17 mouse cellular contexts compared by ENCODE assay signal in the genomic region with DNA sequence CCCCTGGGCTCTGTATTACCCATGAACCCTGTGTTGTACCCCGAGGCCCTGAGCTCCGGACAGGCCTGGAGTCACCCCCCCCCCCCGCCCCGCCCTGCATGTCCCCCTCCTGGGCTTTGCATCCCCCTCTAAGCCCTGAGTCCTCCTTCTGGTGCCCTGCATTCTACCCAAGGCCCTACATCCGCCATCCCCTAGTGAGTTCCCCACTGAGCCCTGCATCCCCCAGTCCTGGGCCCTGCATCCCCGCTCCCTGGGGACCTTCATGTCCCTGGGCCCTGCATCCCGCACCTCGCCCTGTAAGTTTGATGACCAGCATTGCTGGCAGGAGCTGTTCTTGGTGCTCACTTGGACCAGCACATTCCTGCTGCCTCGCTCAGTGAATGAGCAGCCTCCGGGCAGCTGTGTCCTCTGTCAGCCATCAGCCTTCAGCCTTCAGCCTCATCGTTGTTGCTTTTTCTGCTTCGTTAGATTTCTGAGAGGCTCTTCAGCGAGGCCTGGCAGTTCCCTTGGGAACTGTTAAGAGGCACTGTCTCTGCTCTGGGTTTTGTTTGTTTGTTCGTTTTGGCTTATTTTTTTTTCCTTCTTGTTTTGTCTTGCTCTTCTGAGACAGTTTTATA. TPM values are rescaled to one million over a fixed set of nuclear protein-coding genes. Genes with fewer than 3 reads are reported as not detected.
DNase-seq lines count a peak whose midpoint lies in the region; ATAC-seq lines count a peak whose summit lies in the region.
"Had no signal": no experiment of that assay in that cellular context is flagged by ENCODE, and none has a peak within 500 bp of the region (broad histone marks: within the 10 kb centered on the region; RNA-seq: fewer than 3 reads in every experiment).

No protein-coding gene starts in this region.

- H3K36me3 ChIP-seq in midbrain, embryonic 11.5 days (ENCODE audit: control insufficient read depth, insufficient read depth, low read length): no peaks in the 10 kb centered on the region
- H3K36me3 ChIP-seq in midbrain, embryonic 15.5 days (replicated peaks): no peaks in the 10 kb centered on the region
- no peaks in the 10 kb centered on the region for H3K36me3 ChIP-seq in hindbrain, embryonic 11.5 days (ENCODE audit: control insufficient read depth, insufficient read depth, low read length)
- H3K36me3 ChIP-seq: hindbrain, embryonic 15.5 days; stomach, embryonic 15.5 days had no signal

- intact Hi-C loops in heart, postnatal 10 days (cut with DNase I): no loop called here

- peak; percentile 74 for DNase-seq in heart, adult 11 months
- DNase-seq in heart, postnatal 10 days: no peak
- no peak for DNase-seq in midbrain, embryonic 11.5 days (ENCODE audit: low spot score, missing footprints)
- DNase-seq in hindbrain, embryonic 11.5 days (ENCODE audit: low spot score): peak; percentile 31
- DNase-seq in retina, postnatal 1 day: peak; percentile 83
- DNase-seq: adrenal gland, postnatal 10 days; layer of hippocampus, adult 9-11 months; right cerebral cortex, postnatal 25 days; thymus, postnatal 36 days had no signal

- peaks cover 10% of the 10 kb centered on the region for H3K4me1 ChIP-seq in midbrain, embryonic 11.5 days (ENCODE audit: control insufficient read depth, insufficient read depth, low read length)
- peaks cover 21% of the 10 kb centered on the region for H3K4me1 ChIP-seq in midbrain, embryonic 15.5 days
- H3K4me1 ChIP-seq in hindbrain, embryonic 11.5 days (replicated peaks; ENCODE audit: control insufficient read depth, insufficient read depth, low read length): no peaks in the 10 kb centered on the region

- 24% methylated on average over 12 of the region's 14 CpGs for WGBS in midbrain, embryonic 11.5 days
- WGBS in midbrain, embryonic 15.5 days: 23% methylated on average over 14 of the region's 14 CpGs
- WGBS in hindbrain, embryonic 11.5 days: 21% methylated on average over 11 of the region's 14 CpGs

- no peaks in the 10 kb centered on the region for H3K9me3 ChIP-seq in midbrain, embryonic 11.5 days (ENCODE audit: control insufficient read depth, low read length)
- no peaks in the 10 kb centered on the region for H3K9me3 ChIP-seq in midbrain, embryonic 15.5 days
- H3K9me3 ChIP-seq in hindbrain, embryonic 11.5 days (ENCODE audit: control insufficient read depth, low read length): no peaks in the 10 kb centered on the region
- H3K9me3 ChIP-seq: hindbrain, embryonic 15.5 days; megakaryocyte, embryonic 14.5 days; stomach, embryonic 15.5 days had no signal

- H3K27ac ChIP-seq in midbrain, embryonic 11.5 days (ENCODE audit: low read depth, low read length): peak overlapping the region; percentile 22; the same call in 1 of the 2 replicates
- H3K27ac ChIP-seq in midbrain, embryonic 15.5 days: no peak overlapping the region
- H3K27ac ChIP-seq in hindbrain, embryonic 11.5 days (ENCODE audit: low read depth, low read length): no peak overlapping the region
- H3K27ac ChIP-seq: hindbrain, embryonic 15.5 days; stomach, embryonic 15.5 days had no signal

- H3K27me3 ChIP-seq in midbrain, embryonic 11.5 days (ENCODE audit: control insufficient read depth, insufficient read depth, low read length): no peaks in the 10 kb centered on the region
- H3K27me3 ChIP-seq in midbrain, embryonic 15.5 days (replicated peaks): no peaks in the 10 kb centered on the region
- no peaks in the 10 kb centered on the region for H3K27me3 ChIP-seq in hindbrain, embryonic 11.5 days (ENCODE audit: control insufficient read depth, insufficient read depth, low read length)
- H3K27me3 ChIP-seq: hindbrain, embryonic 15.5 days; megakaryocyte, embryonic 14.5 days; stomach, embryonic 15.5 days had no signal

- H3K4me2 ChIP-seq in midbrain, embryonic 11.5 days: no peak overlapping the region
- H3K4me2 ChIP-seq in midbrain, embryonic 15.5 days: no peak overlapping the region
- H3K4me2 ChIP-seq in hindbrain, embryonic 11.5 days (replicated peaks; ENCODE audit: low read depth, low read length): no peak overlapping the region
- H3K4me2 ChIP-seq: hindbrain, embryonic 15.5 days; stomach, embryonic 15.5 days had no signal

- no peak overlapping the region for H3K9ac ChIP-seq in midbrain, embryonic 11.5 days (ENCODE audit: low read length)
- no peak overlapping the region for H3K9ac ChIP-seq in midbrain, embryonic 15.5 days
- no peak overlapping the region for H3K9ac ChIP-seq in hindbrain, embryonic 11.5 days (ENCODE audit: low read depth, low read length)
- H3K9ac ChIP-seq: hindbrain, embryonic 15.5 days; stomach, embryonic 15.5 days had no signal

- ATAC-seq in midbrain, embryonic 11.5 days (ENCODE audit: low FRiP score): peak; percentile 33; the same call in 1 of the 2 replicates
- no peak for ATAC-seq in midbrain, embryonic 15.5 days (replicated peaks)
- peak; percentile 48 for ATAC-seq in hindbrain, embryonic 11.5 days (ENCODE audit: low FRiP score)
- no peak for ATAC-seq in megakaryocyte-erythroid progenitor cell, adult 5-6 weeks (replicated peaks; ENCODE audit: low FRiP score, low TSS enrichment, poor library complexity, severe bottlenecking)
- ATAC-seq in erythroid progenitor cell, adult 5-6 weeks (replicated peaks; ENCODE audit: low FRiP score, poor library complexity, severe bottlenecking): no peak

- no peak overlapping the region for H3K4me3 ChIP-seq in midbrain, embryonic 11.5 days (ENCODE audit: low read depth, low read length)
- no peak overlapping the region for H3K4me3 ChIP-seq in midbrain, embryonic 15.5 days
- H3K4me3 ChIP-seq in hindbrain, embryonic 11.5 days (ENCODE audit: low read depth, low read length): no peak overlapping the region
- H3K4me3 ChIP-seq: hindbrain, embryonic 15.5 days; megakaryocyte, embryonic 14.5 days; stomach, embryonic 15.5 days had no signal

RNA-seq across cellular contexts. Expression of a gene that starts 6.2 kb away (rescaled TPM):
- 100 to 1,000 TPM; 889 to 902 TPM for total RNA-seq in heart, postnatal 10 days (2021)
- 1,513 and 1,542 TPM in 2 replicates for polyA plus RNA-seq in midbrain, embryonic 11.5 days (2014; fragmentation: Nextera tagmentation; extraction: Ambion mirVana)
- 522 and 586 TPM in 2 replicates for polyA plus RNA-seq in midbrain, embryonic 15.5 days (2015; fragmentation: Nextera tagmentation; extraction: Ambion mirVana)
- polyA plus RNA-seq in hindbrain, embryonic 11.5 days (2014; fragmentation: Nextera tagmentation; extraction: Ambion mirVana): 1,356 and 1,601 TPM in 2 replicates
- 663 and 668 TPM in 2 replicates for total RNA-seq in megakaryocyte-erythroid progenitor cell, adult 5-6 weeks (2014; fragmentation: Nextera tagmentation)
- 397 and 483 TPM in 2 replicates for total RNA-seq in megakaryocyte-erythroid progenitor cell, adult 5-6 weeks (2017)
- total RNA-seq in erythroid progenitor cell, adult 5-6 weeks (2015; ENCODE audit: low replicate concordance): 72.9 and 85.4 TPM in 2 replicates
- 29.2 and 59.4 TPM in 2 replicates for total RNA-seq in erythroid progenitor cell, adult 5-6 weeks (2017; ENCODE audit: low replicate concordance)

RNA-seq across cellular contexts. Expression of a gene that starts 25.9 kb away (rescaled TPM):
- not detected for total RNA-seq in heart, postnatal 10 days (2021)
- not detected in 2 replicates for polyA plus RNA-seq in midbrain, embryonic 11.5 days (2014; fragmentation: Nextera tagmentation; extraction: Ambion mirVana)
- 0.15 TPM in 1 of 2 replicates, not detected in the other for polyA plus RNA-seq in midbrain, embryonic 15.5 days (2015; fragmentation: Nextera tagmentation; extraction: Ambion mirVana)
- polyA plus RNA-seq in hindbrain, embryonic 11.5 days (2014; fragmentation: Nextera tagmentation; extraction: Ambion mirVana): not detected in 2 replicates
- not detected in 2 replicates for total RNA-seq in megakaryocyte-erythroid progenitor cell, adult 5-6 weeks (2014; fragmentation: Nextera tagmentation)
- not detected in 2 replicates for total RNA-seq in megakaryocyte-erythroid progenitor cell, adult 5-6 weeks (2017)
- 2.2 TPM in 1 of 2 replicates, not detected in the other for total RNA-seq in erythroid progenitor cell, adult 5-6 weeks (2015; ENCODE audit: low replicate concordance)
- 0.64 TPM in 1 of 2 replicates, not detected in the other for total RNA-seq in erythroid progenitor cell, adult 5-6 weeks (2017; ENCODE audit: low replicate concordance)
- total RNA-seq: adrenal gland, postnatal 10 days; heart, adult 8-10 months; left cerebral cortex, postnatal 36 days had no signal

RNA-seq across cellular contexts. Expression of a gene that starts 39.2 kb away (rescaled TPM):
- 10 to 100 TPM; 22.6 to 22.7 TPM for total RNA-seq in heart, postnatal 10 days (2021)
- polyA plus RNA-seq in midbrain, embryonic 11.5 days (2014; fragmentation: Nextera tagmentation; extraction: Ambion mirVana): 58.0 and 62.4 TPM in 2 replicates
- 41.2 and 44.6 TPM in 2 replicates for polyA plus RNA-seq in midbrain, embryonic 15.5 days (2015; fragmentation: Nextera tagmentation; extraction: Ambion mirVana)
- 53.5 and 58.0 TPM in 2 replicates for polyA plus RNA-seq in hindbrain, embryonic 11.5 days (2014; fragmentation: Nextera tagmentation; extraction: Ambion mirVana)
- total RNA-seq in megakaryocyte-erythroid progenitor cell, adult 5-6 weeks (2014; fragmentation: Nextera tagmentation): 64.4 and 68.6 TPM in 2 replicates
- 144 and 158 TPM in 2 replicates for total RNA-seq in megakaryocyte-erythroid progenitor cell, adult 5-6 weeks (2017)
- 16.2 and 28.5 TPM in 2 replicates for total RNA-seq in erythroid progenitor cell, adult 5-6 weeks (2015; ENCODE audit: low replicate concordance)
- total RNA-seq in erythroid progenitor cell, adult 5-6 weeks (2017; ENCODE audit: low replicate concordance): 15.2 and 25.9 TPM in 2 replicates

RNA-seq across cellular contexts. Expression of a gene that starts 39.2 kb away (rescaled TPM):
- total RNA-seq in heart, postnatal 10 days (2021): 10 to 100 TPM; 11.6 TPM
- polyA plus RNA-seq in midbrain, embryonic 11.5 days (2014; fragmentation: Nextera tagmentation; extraction: Ambion mirVana): 16.3 and 17.9 TPM in 2 replicates
- polyA plus RNA-seq in midbrain, embryonic 15.5 days (2015; fragmentation: Nextera tagmentation; extraction: Ambion mirVana): 13.0 and 13.7 TPM in 2 replicates
- polyA plus RNA-seq in hindbrain, embryonic 11.5 days (2014; fragmentation: Nextera tagmentation; extraction: Ambion mirVana): 17.4 and 26.1 TPM in 2 replicates
- 21.2 and 21.7 TPM in 2 replicates for total RNA-seq in megakaryocyte-erythroid progenitor cell, adult 5-6 weeks (2014; fragmentation: Nextera tagmentation)
- 16.2 and 25.1 TPM in 2 replicates for total RNA-seq in megakaryocyte-erythroid progenitor cell, adult 5-6 weeks (2017)
- 7.2 and 9.2 TPM in 2 replicates for total RNA-seq in erythroid progenitor cell, adult 5-6 weeks (2015; ENCODE audit: low replicate concordance)
- total RNA-seq in erythroid progenitor cell, adult 5-6 weeks (2017; ENCODE audit: low replicate concordance): 19.8 and 29.9 TPM in 2 replicates

Comparison
In these comparisons a context has a peak if more than half of its experiments do, and no peak if none do; other contexts are left out.
1. DNase-seq: peak in heart, adult 11 months (single experiment), hindbrain, embryonic 11.5 days (single experiment) and retina, postnatal 1 day (single experiment); none in heart, postnatal 10 days (0 of 2) and midbrain, embryonic 11.5 days (single experiment).
2. ATAC-seq: peak in midbrain, embryonic 11.5 days (single experiment) and hindbrain, embryonic 11.5 days (single experiment); none in midbrain, embryonic 15.5 days (single experiment), megakaryocyte-erythroid progenitor cell, adult 5-6 weeks (single experiment) and erythroid progenitor cell, adult 5-6 weeks (single experiment).
3. RNA of a gene that starts 6.2 kb away (total RNA-seq): 889 to 902 TPM in heart, postnatal 10 days and 397 to 668 TPM in megakaryocyte-erythroid progenitor cell, adult 5-6 weeks; 29.2 to 85.4 TPM in erythroid progenitor cell, adult 5-6 weeks; every median in the first group is over 4 times any median in the second.